Mouse (Mus musculus) gastrocnemius, postnatal 14 days (tissue): Measurements from ENCODE around the gene Gm7534. TPM values are rescaled to one million over a fixed set of nuclear protein-coding genes. Genes with fewer than 3 reads are reported as not detected.
A peak's percentile ranks its signal among the peaks of the same experiment; 100 is the strongest.
"Not testable (repeated sequence)": the region's sequence is repeated elsewhere in the genome, so short reads cannot be mapped to it uniquely, and the experiment has no call there.

Source experiments
- DNase-seq: peaks from one replicate; pipeline ENCODE4 v3.0.0; 2021; ENCODE audit warnings: mixed read lengths
- intact Hi-C: fragments of 180-260 bp; cut with DNase I; formaldehyde crosslinking; loops from one replicate; pipeline ENCODE4 v1.15.1; 2025; ENCODE audit warnings: low total_unique reads
- total RNA-seq, 2 experiments: library from RNA; stranded (reverse); gene quantifications; 2 replicates each; pipeline ENCODE4 v1.2.3; 2021

The Gm7534 gene
- total RNA-seq, 2 experiments from 2014 or later: not detected

DNA sequence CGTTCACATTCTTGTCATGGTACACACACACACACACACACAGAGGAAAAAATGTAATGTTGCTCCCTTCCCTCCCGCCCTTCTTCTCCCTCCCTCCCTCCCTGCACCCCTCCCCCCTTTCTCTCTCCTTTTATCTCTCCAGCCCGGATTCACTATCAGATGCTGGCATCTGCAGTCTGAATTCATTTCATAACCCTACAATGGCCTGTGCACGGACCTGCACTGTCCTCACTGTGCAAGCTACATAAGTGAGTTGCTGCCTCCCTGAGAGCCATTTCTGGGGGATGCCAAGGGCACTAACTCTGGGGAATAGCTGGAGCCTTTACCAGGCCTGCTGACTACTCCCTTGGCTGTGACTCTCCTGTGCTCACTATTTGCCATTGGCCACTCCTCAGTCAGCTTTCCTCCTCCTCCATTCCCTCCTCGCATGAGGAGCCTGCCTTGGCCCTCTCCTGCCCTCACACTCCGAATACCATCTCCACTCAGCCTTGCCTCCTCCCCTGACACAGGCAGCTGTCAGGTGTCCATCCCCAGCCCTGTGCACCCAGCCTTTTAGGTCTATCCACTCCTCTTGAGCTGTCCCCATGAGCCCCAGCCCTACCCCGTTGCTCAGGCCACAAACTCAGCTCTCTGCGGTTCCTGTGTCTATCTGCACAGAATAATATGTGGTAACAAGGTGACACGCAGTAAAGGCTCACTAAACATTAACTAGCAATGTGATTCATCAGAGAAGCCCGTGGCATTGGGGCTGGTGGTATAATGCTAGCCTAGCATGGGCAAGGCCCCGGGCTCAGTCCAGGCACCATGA, 20.2 kb upstream of the Gm7534 start:
- DNase-seq: no peak
- intact Hi-C loops: no loop called here

- DNase-seq: no peak
- intact Hi-C loops: no loop called here
These were observed 3.8 kb upstream of the Gm7534 start for GRCm38 (mm10) chr4:134206488-134207053.

- no peak for DNase-seq
- intact Hi-C loops: no loop called here
These were observed 614 bp upstream of the Gm7534 start for GRCm38 (mm10) chr4:134203340-134203896.

- no peak for DNase-seq
- intact Hi-C loops: no loop called here
These were observed 3.4 kb downstream of the Gm7534 start for GRCm38 (mm10) chr4:134199371-134199770.

GRCm38 (mm10) chr4:134186268-134186667, 16.5 kb downstream of the Gm7534 start:
- no peak for DNase-seq

GRCm38 (mm10) chr4:134185569-134185968, 17.2 kb downstream of the Gm7534 start:
- DNase-seq: no peak
- intact Hi-C loops: loop anchor here (5.0 kb wide), 1 partner anchor 97 kb away; no protein-coding TSS in a partner anchor

More at GRCm38 (mm10) chr4:134186268-134186667, 16.5 kb downstream of the Gm7534 start:
- intact Hi-C loops: loop anchor here (5.0 kb wide), 1 partner anchor 96 kb away; no protein-coding TSS in a partner anchor

GRCm38 (mm10) chr4:134183711-134184110, 19.1 kb downstream of the Gm7534 start:
- no peak for DNase-seq
- intact Hi-C loops: no loop called here

- intact Hi-C loops: no loop called here
These were observed 21.0 kb downstream of the Gm7534 start for GRCm38 (mm10) chr4:134181825-134182224.

GRCm38 (mm10) chr4:134181112-134181511, 21.7 kb downstream of the Gm7534 start:
- no peak for DNase-seq
- intact Hi-C loops: no loop called here

More at GRCm38 (mm10) chr4:134181825-134182224, 21.0 kb downstream of the Gm7534 start:
- no peak for DNase-seq

DNA sequence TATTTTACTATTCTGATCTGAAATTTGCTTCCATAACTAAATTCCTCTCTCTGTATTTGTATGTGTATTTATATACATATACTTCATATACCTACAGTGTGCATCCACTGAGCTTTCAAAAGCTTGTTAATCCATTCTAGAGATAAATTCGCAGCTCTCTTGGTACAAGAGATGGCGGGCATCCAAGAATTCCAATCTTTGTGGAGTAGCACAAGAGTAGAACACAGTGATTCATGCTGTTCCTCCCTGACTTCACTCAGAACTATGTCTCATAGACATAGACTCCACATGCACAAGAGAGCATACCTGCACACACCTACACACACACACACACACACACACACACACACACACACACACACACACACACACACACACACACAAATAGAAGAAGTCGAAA, 30.4 kb downstream of the Gm7534 start:
- no peak for DNase-seq
- intact Hi-C loops: no loop called here

DNA sequence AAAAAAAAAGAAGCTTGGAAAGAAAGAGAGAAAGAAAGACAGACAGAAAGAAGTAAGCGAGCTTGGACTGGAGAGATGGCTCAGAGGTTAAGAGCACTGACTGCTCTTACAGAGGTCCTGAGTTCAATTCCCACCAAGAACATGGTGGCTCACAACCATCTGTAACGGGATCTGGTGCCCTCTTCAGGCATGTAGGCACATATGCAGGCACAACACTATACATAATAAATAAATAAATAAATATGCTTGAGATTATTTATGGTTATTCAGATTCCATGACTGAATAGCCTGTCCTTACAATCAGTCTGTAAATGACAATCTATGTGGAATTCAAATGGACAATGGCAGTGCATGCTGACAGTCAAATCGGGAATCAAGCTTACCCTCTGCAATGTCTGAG, 35.9 kb downstream of the Gm7534 start:
- no peak for DNase-seq
- intact Hi-C loops: no loop called here

- DNase-seq: no peak
- intact Hi-C loops: no loop called here
These were observed 37.0 kb downstream of the Gm7534 start for GRCm38 (mm10) chr4:134165548-134166465.

GRCm38 (mm10) chr4:134165024-134165423, 37.8 kb downstream of the Gm7534 start:
- no peak for DNase-seq
- intact Hi-C loops: no loop called here

DNA sequence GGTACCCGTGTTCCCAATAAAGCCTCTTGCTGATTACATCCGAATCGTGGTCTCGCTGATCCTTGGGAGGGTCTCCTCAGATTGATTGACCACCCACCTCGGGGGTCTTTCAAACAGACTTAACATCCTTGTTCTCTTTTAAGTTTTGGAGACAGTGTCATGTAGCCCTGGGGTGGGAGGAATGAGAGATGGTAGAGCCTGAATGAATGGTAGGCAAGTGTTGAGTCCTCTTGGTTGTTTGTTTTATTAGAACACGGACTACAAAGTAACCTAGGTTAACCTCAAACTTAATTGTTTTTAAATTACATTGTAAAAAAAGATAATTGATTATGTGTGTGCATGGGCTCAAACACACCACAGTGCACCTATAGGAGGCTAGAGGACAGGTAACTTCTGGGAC, 38.2 kb downstream of the Gm7534 start:
- DNase-seq: no peak
- intact Hi-C loops: no loop called here

- DNase-seq: peak; percentile 39
- intact Hi-C loops: not testable (repeated sequence)
These were observed 42.7 kb downstream of the Gm7534 start for GRCm38 (mm10) chr4:134160071-134160470.

DNA sequence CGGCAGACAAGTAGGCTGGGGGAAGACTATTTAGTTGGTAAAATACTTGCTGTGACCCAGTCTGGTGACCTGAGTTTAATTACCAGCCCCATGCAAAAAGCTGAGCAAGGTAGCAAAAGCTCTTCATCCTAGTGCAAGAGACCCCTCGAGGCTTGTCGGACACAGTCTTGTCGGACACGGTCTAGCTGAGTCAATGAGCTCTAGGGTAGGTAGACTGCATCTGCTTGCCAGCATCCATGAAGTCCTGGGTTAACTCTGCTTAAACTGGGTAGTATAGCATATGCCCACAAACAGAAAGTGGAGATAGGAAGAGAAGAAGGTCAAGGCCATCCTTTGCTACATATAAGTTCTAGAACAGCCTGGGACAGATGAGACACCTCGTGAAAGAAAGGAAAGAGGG, 44.0 kb downstream of the Gm7534 start:
- DNase-seq: no peak
- intact Hi-C loops: no loop called here

DNA sequence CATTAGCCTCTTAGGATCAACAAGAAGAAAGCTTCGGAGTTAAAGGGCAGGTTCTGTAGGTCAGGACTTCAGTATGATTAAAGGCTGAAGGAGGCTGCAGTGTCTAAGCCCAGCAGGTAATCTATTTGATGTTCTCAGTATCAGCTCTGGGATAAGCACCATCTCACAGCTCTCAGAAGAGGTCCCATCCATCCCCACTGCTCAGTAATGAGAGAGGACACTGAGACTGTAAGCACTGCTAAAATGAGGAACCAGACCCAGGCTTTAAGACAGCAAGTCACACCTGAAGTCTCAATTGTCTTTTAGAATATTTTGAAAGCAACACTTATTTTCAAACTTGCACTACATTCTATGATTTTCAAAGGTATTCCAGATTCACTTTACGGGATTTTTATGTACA, 45.2 kb downstream of the Gm7534 start:
- DNase-seq: no peak
- intact Hi-C loops: no loop called here

GRCm38 (mm10) chr4:134156744-134157143, 46.1 kb downstream of the Gm7534 start:
- peak; percentile 61 for DNase-seq
- intact Hi-C loops: no loop called here

DNA sequence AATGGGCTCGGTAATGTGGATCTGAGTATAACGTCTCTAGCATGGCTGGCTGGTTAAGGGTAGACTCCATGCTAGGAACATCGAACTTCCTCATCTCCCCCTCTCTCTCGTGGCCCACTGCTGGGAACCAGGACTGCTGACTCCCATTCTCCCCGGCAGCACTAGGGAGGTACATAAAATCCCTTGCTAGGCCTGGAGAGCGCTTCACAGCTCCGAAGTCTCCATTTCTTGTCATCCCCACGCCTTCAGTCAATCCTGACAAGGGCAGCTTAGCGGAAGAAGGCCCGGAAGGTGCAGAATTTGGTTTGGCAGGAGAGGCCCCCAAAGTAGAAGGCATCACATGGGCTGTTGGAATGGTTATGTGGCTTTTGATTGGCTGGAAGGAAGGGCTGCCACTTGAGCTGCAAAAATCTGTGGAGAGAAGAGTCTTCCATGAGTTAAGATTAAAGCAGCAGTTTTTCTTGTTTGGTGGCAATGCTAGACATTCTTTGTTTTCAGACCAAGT, 46.8 kb downstream of the Gm7534 start:
- intact Hi-C loops: no loop called here
- DNase-seq: no peak
